10 mouse cellular contexts compared by ENCODE assay signal in the genomic region with DNA sequence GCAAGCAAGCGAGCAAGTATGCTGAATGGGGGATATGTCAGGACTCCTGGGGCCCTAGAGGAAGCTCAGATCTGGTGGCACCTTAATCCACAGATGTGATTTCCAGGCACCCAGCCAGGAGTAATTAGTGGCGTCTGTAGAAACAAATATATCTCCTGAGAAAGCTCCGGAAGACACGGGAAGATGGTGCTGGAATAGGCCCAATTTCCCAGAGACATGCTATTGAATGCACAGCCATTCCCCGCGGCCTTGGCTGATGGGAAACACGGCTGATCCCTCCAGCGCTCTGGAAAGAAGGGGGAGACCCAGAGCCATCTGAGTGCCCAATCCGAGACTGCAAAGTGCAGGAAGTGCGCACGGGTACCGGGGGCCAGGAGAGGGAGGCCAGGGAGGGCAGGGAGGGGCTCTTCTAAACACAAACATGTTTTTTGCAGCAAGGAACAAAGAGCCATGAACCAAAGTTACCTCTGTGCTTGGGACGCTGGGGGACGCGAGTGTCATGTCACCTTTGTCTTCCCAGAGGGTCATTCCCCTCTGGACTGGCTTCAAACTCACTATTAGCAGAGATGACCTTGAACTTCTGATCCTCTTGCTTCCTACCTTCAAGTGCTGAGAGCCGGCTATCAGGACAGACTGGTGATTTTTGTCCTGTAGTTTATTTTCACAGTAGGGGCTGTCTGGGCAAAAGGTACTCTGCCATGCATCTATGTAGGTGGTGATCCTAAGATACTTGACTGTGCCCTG. TPM values are rescaled to one million over a fixed set of nuclear protein-coding genes. Genes with fewer than 3 reads are reported as not detected.
DNase-seq lines count a peak whose midpoint lies in the region; ATAC-seq lines count a peak whose summit lies in the region.
"Had no signal": no experiment of that assay in that cellular context is flagged by ENCODE, and none has a peak within 500 bp of the region (broad histone marks: within the 10 kb centered on the region; RNA-seq: fewer than 3 reads in every experiment).

No protein-coding gene starts in this region.

- H3K9me3 ChIP-seq in midbrain, embryonic 14.5 days (ENCODE audit: control insufficient read depth, low read length): no peaks in the 10 kb centered on the region
- no peaks in the 10 kb centered on the region for H3K9me3 ChIP-seq in midbrain, embryonic 16.5 days (replicated peaks; ENCODE audit: control insufficient read depth, low read length, poor library complexity, severe bottlenecking)
- H3K9me3 ChIP-seq: stomach, embryonic 15.5 days had no signal

- no peak overlapping the region for H3K27ac ChIP-seq in midbrain, embryonic 14.5 days (replicated peaks; ENCODE audit: low read depth, low read length)
- no peak overlapping the region for H3K27ac ChIP-seq in midbrain, embryonic 16.5 days (ENCODE audit: low read length)
- H3K27ac ChIP-seq: macrophage; stomach, embryonic 15.5 days had no signal

- WGBS in midbrain, embryonic 14.5 days: 81% methylated on average over 16 of the region's 16 CpGs
- 79% methylated on average over 16 of the region's 16 CpGs for WGBS in midbrain, embryonic 16.5 days

- no peaks in the 10 kb centered on the region for H3K36me3 ChIP-seq in midbrain, embryonic 14.5 days (ENCODE audit: control insufficient read depth, insufficient read depth, low read length)
- no peaks in the 10 kb centered on the region for H3K36me3 ChIP-seq in midbrain, embryonic 16.5 days (ENCODE audit: control insufficient read depth, insufficient read depth, low read length)
- H3K36me3 ChIP-seq: stomach, embryonic 15.5 days had no signal

- H3K27me3 ChIP-seq in midbrain, embryonic 14.5 days (ENCODE audit: control insufficient read depth, insufficient read depth, low read length): no peaks in the 10 kb centered on the region
- H3K27me3 ChIP-seq in midbrain, embryonic 16.5 days (ENCODE audit: control insufficient read depth, insufficient read depth, low read depth, low read length): no peaks in the 10 kb centered on the region
- H3K27me3 ChIP-seq: stomach, embryonic 15.5 days had no signal

- H3K4me1 ChIP-seq in midbrain, embryonic 14.5 days (ENCODE audit: control insufficient read depth, insufficient read depth, low read length): no peaks in the 10 kb centered on the region
- peaks cover 4% of the 10 kb centered on the region; the same call in 1 of the 2 replicates for H3K4me1 ChIP-seq in midbrain, embryonic 16.5 days (ENCODE audit: control insufficient read depth, insufficient read depth, low read length)
- H3K4me1 ChIP-seq: stomach, embryonic 15.5 days had no signal

- no peak overlapping the region for H3K9ac ChIP-seq in midbrain, embryonic 14.5 days (replicated peaks; ENCODE audit: low read length)
- no peak overlapping the region for H3K9ac ChIP-seq in midbrain, embryonic 16.5 days (ENCODE audit: low read depth, low read length)
- H3K9ac ChIP-seq: stomach, embryonic 15.5 days had no signal

- H3K4me2 ChIP-seq in midbrain, embryonic 14.5 days (ENCODE audit: low read length): no peak overlapping the region
- no peak overlapping the region for H3K4me2 ChIP-seq in midbrain, embryonic 16.5 days (ENCODE audit: low read length)
- H3K4me2 ChIP-seq: stomach, embryonic 15.5 days had no signal

- no peak for ATAC-seq in midbrain, embryonic 14.5 days (ENCODE audit: low FRiP score, low TSS enrichment)
- ATAC-seq in midbrain, embryonic 16.5 days: no peak

- peak; percentile 9 for DNase-seq in cerebellum, adult 9-11 months
- no peak for DNase-seq in cerebellum, postnatal 4 days (ENCODE audit: low spot score in 2 of 2)
- peak; percentile 57 for DNase-seq in midbrain, embryonic 14.5 days
- DNase-seq in kidney, postnatal 14 days: peak; percentile 88
- peak; percentile 51 for DNase-seq in right cerebral cortex, postnatal 14 days
- no peak for DNase-seq in ovary, postnatal 36 days (ENCODE audit: low spot score)
- no peak for DNase-seq in thymus, postnatal 0 days (ENCODE audit: low spot score)

- H3K4me3 ChIP-seq in midbrain, embryonic 14.5 days (replicated peaks; ENCODE audit: low read depth, low read length): no peak overlapping the region
- H3K4me3 ChIP-seq in midbrain, embryonic 16.5 days (ENCODE audit: low read depth, low read length): no peak overlapping the region
- H3K4me3 ChIP-seq: stomach, embryonic 15.5 days had no signal

RNA-seq across cellular contexts. Expression of gene Scarb1, which starts 21.7 kb away (rescaled TPM):
- polyA plus RNA-seq in midbrain, embryonic 14.5 days (2014; fragmentation: Nextera tagmentation; extraction: Ambion mirVana): 22.8 and 26.8 TPM in 2 replicates
- polyA plus RNA-seq in midbrain, embryonic 16.5 days (2015; fragmentation: Nextera tagmentation; extraction: Ambion mirVana): 43.8 and 51.6 TPM in 2 replicates
- polyA plus RNA-seq in thymus, postnatal 0 days (2015; fragmentation: Nextera tagmentation; extraction: Ambion mirVana): 36.7 and 37.9 TPM in 2 replicates

Comparison
In these comparisons a context has a peak if more than half of its experiments do, and no peak if none do; other contexts are left out.
1. DNase-seq: peak in cerebellum, adult 9-11 months (single experiment), midbrain, embryonic 14.5 days (single experiment), kidney, postnatal 14 days (single experiment) and right cerebral cortex, postnatal 14 days (single experiment); none in cerebellum, postnatal 4 days (0 of 2), ovary, postnatal 36 days (single experiment) and thymus, postnatal 0 days (single experiment).